Mouse (Mus musculus): ENCODE measurements around the gene Gcnt3. TPM values are rescaled to one million over a fixed set of nuclear protein-coding genes. Genes with fewer than 3 reads are reported as not detected.

Gene Gcnt3
- polyA plus RNA-seq, 2 experiments: not detected

DNA sequence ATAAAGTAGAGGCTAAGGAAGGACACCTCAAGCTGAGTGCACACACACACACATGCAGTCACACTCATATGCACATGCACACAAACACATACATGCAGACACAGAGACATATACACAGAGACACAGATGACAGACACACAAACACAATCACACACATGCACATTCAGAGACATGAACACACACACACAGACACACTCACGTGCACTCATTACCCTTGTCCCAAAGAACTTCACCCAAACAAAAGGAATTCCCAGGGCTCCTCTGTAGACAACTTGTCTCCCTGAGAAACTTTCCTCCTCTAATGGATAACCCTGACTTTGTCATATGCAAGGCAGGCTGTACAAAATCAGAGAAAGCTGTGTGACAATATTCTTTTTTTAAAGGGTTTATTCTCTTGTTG lies 52.4 kb downstream of the Gcnt3 start:
- TF ChIP-seq CTCF (IDR thresholded peaks at IDR 0.05; ENCODE audit: low read depth) (no peak), EP300 (IDR thresholded peaks at IDR 0.05; ENCODE audit: low read depth) (no peak)
- Histone ChIP-seq H3K9ac (replicated peaks) (no peak overlapping the region), H3K4me2 (ENCODE audit: low read depth) (no peak overlapping the region), H3K9me3 (ENCODE audit: control insufficient read depth, low read length) (no peaks in the 10 kb centered on the region), H3K27me3 (ENCODE audit: control insufficient read depth, insufficient read depth, low read length) (no peaks in the 10 kb centered on the region), H3K4me1 (replicated peaks; ENCODE audit: control insufficient read depth in 2 of 2, insufficient read depth in 2 of 2, low read length in 1 of 2) (peaks cover 3 to 6% of the 10 kb centered on the region in 2 experiments), H3K36me3 (replicated peaks; ENCODE audit: control insufficient read depth, insufficient read depth, low read depth) (no peaks in the 10 kb centered on the region), H3K27ac (no peak overlapping the region), H3K4me3 (ENCODE audit: insufficient read depth in 1 of 2, low read depth in 2 of 2, low read length in 2 of 2) (no peak overlapping the region)
- 38% methylated on average over 1 of the region's 1 CpGs for WGBS (ENCODE audit: insufficient replicate concordance)
- ATAC-seq (ENCODE audit: insufficient read depth) (no peak), DNase-seq (ENCODE audit: low read depth in 3 of 3, low spot score in 3 of 3) (no peak)

Other genes with a start within 250 kb of the Gcnt3 start
- 13.9 and 23.8 TPM in 2 replicates for gene Bnip2, start 48.6 kb downstream of the Gcnt3 start, polyA plus RNA-seq (2012; rRNA removed)
- gene Bnip2, start 48.6 kb downstream of the Gcnt3 start, polyA plus RNA-seq (2014; fragmentation: Nextera tagmentation; extraction: Ambion mirVana): 46.6 and 49.4 TPM in 2 replicates
- 34.6 and 55.2 TPM in 2 replicates for gene Gtf2a2, start 25.5 kb downstream of the Gcnt3 start, polyA plus RNA-seq (2012; rRNA removed)
- gene Gtf2a2, start 25.5 kb downstream of the Gcnt3 start, polyA plus RNA-seq (2014; fragmentation: Nextera tagmentation; extraction: Ambion mirVana): 148 and 150 TPM in 2 replicates
- 0.23 and 0.36 TPM in 2 replicates for gene Fam81a, start 104.5 kb upstream of the Gcnt3 start, polyA plus RNA-seq (2012; rRNA removed)
- 0.40 and 0.47 TPM in 2 replicates for gene Fam81a, start 104.5 kb upstream of the Gcnt3 start, polyA plus RNA-seq (2014; fragmentation: Nextera tagmentation; extraction: Ambion mirVana)
- 0.83 and 1.1 TPM in 2 replicates for gene Myo1e, start 169.3 kb upstream of the Gcnt3 start, polyA plus RNA-seq (2012; rRNA removed)
- gene Myo1e, start 169.3 kb upstream of the Gcnt3 start, polyA plus RNA-seq (2014; fragmentation: Nextera tagmentation; extraction: Ambion mirVana): 1.8 and 2.3 TPM in 2 replicates

All from liver, embryonic 14.5 days (tissue).